Comparison of ENCODE assay signal across 26 mouse cellular contexts in genomic region chr7:79447048-79447447, GRCm38 (mm10).
"Had no signal": no experiment of that assay in that cellular context is flagged by ENCODE, and none has a peak within 500 bp of the region (broad histone marks: within the 10 kb centered on the region; RNA-seq: fewer than 3 reads in every experiment).

No protein-coding gene starts in this region.

- ATAC-seq: hindbrain, embryonic 16.5 days had no signal

- H3K9me3 ChIP-seq: heart, embryonic 10.5 days; heart, embryonic 12.5 days; hindbrain, embryonic 12.5 days; kidney, embryonic 15.5 days; limb, embryonic 10.5 days; limb, embryonic 12.5 days; liver, embryonic 13.5 days had no signal

- H3K27me3 ChIP-seq: heart, embryonic 12.5 days; hindbrain, embryonic 12.5 days; kidney, embryonic 15.5 days; limb, embryonic 12.5 days; liver, embryonic 13.5 days had no signal

- H3K4me2 ChIP-seq: heart, embryonic 12.5 days; hindbrain, embryonic 12.5 days; hindbrain, embryonic 14.5 days; kidney, embryonic 15.5 days; limb, embryonic 12.5 days; liver, embryonic 11.5 days; liver, embryonic 13.5 days had no signal

- H3K4me1 ChIP-seq: heart, embryonic 10.5 days; heart, embryonic 12.5 days; hindbrain, embryonic 10.5 days; hindbrain, embryonic 12.5 days; kidney, embryonic 15.5 days; limb, embryonic 10.5 days; limb, embryonic 12.5 days; liver, embryonic 13.5 days had no signal

- DNase-seq: gastrocnemius, adult 2 months; gastrocnemius, postnatal 10 days; gastrocnemius, postnatal 25 days; heart, adult 18-20 months; heart, postnatal 10 days; heart, postnatal 4 days; kidney, adult 11 months; kidney, adult 2 months; kidney, adult 9 months; kidney, postnatal 14 days; kidney, postnatal 36 days; layer of hippocampus, adult 9-11 months; layer of hippocampus, postnatal 36 days; liver; liver, embryonic 13.5 days had no signal

- H3K4me3 ChIP-seq: gastrocnemius, adult 2 months; heart, embryonic 10.5 days; heart, embryonic 12.5 days; hindbrain, embryonic 10.5 days; hindbrain, embryonic 12.5 days; kidney, embryonic 15.5 days; limb, embryonic 10.5 days; limb, embryonic 12.5 days; liver, embryonic 13.5 days had no signal

- H3K27ac ChIP-seq: gastrocnemius, adult 2 months; heart, embryonic 10.5 days; hindbrain, embryonic 10.5 days; hindbrain, embryonic 12.5 days; hindbrain, embryonic 14.5 days; kidney, embryonic 15.5 days; kidney, postnatal 0 days; limb, embryonic 10.5 days; limb, embryonic 12.5 days; liver, embryonic 13.5 days had no signal

- H3K9ac ChIP-seq: heart, embryonic 12.5 days; hindbrain, embryonic 12.5 days; hindbrain, embryonic 14.5 days; kidney, embryonic 15.5 days; limb, embryonic 12.5 days; liver, embryonic 13.5 days had no signal
